Mouse (Mus musculus) small intestine, adult 2 months (tissue): ENCODE results near the gene Atp5k. TPM values are rescaled to one million over a fixed set of nuclear protein-coding genes. Genes with fewer than 3 reads are reported as not detected.

Experiments used
- H3K27ac ChIP-seq: fragments of 200-500 bp; 2 replicates; pipeline ENCODE4 v1.5.1; 2012; ENCODE audit warnings: low read depth, low read length, control low read depth, inconsistent platforms; ENCODE audit not compliant: insufficient read depth
- H3K27me3 ChIP-seq: fragments of 200-500 bp; 2 replicates; pipeline ENCODE4 v1.6.1; 2012; ENCODE audit warnings: mild to moderate bottlenecking, moderate library complexity, low read length, inconsistent platforms; ENCODE audit not compliant: control insufficient read depth, insufficient read depth
- H3K36me3 ChIP-seq: fragments of 200-500 bp; 2 replicates; pipeline ENCODE4 v1.6.1; 2012; ENCODE audit warnings: mild to moderate bottlenecking, low read length, control low read depth, inconsistent platforms; ENCODE audit not compliant: control insufficient read depth, insufficient read depth
- H3K4me1 ChIP-seq: fragments of 200-500 bp; 2 replicates; pipeline ENCODE4 v1.6.1; 2012; ENCODE audit warnings: low read length, inconsistent platforms, mixed read lengths; ENCODE audit not compliant: control insufficient read depth, insufficient read depth, insufficient read length
- H3K4me3 ChIP-seq: fragments of 200-500 bp; 2 replicates; pipeline ENCODE4 v1.5.1; 2012; ENCODE audit warnings: low read depth, mild to moderate bottlenecking, control low read depth, inconsistent platforms, low read length, moderate library complexity
- CTCF ChIP-seq: fragments of 200-500 bp; IDR thresholded peaks from 2 replicates; pipeline ENCODE4 v1.5.1; 2012; ENCODE audit warnings: low read depth, mild to moderate bottlenecking, control low read depth, inconsistent platforms, low read length, moderate library complexity, mixed read lengths; ENCODE audit not compliant: insufficient replicate concordance, insufficient read length; ENCODE audit errors: extremely low read depth
- POLR2A ChIP-seq: fragments of 200-500 bp; IDR thresholded peaks from 2 replicates; pipeline ENCODE4 v1.6.1; 2012; ENCODE audit warnings: low read depth, mild to moderate bottlenecking, control low read depth, inconsistent platforms, low read length, moderate library complexity
- WGBS: fragments of 180-500 bp; shearing (Covaris S2); methylation state at CpG from one replicate; pipeline ENCODE4 v1.1.7; 2018; 5-methylcytosine and 5-hydroxymethylcytosine counted together
- polyA plus RNA-seq: library from polyadenylated mRNA; depleted of rRNA; stranded (reverse); fragments of >200 nt; gene quantifications from 2 replicates; pipeline ENCODE4 v1.2.3, GENCODE M21; 2012; rRNA removed

Atp5k gene
- polyA plus RNA-seq, 1 experiment, result 35.2 TPM

DNA sequence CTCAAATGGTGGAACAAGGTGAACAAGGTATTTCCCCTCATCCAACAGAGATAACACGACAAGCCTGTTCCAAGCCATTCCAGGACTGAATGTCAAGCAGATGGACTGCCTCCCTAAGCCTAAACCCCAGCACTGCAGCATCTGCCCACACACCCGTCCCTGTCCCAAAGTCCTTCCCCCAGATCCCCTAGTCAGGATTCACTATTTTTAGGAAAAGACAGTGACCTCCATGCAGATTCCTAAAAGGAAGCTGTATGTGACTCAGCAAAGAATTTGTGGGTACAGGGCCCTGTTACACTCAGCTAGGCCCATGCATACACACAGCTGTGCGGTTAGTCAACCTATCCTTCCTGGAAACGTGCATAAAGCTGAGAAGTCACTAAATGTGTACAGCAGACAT is 47.8 kb downstream of the Atp5k start:
- Histone ChIP-seq H3K27me3 (no peaks in the 10 kb centered on the region), H3K4me3 (no peak overlapping the region), H3K36me3 (no peaks in the 10 kb centered on the region), H3K27ac (no peak overlapping the region), H3K4me1 (no peaks in the 10 kb centered on the region)
- TF ChIP-seq CTCF (no peak), POLR2A (no peak)
- WGBS, result 63% methylated on average over 4 of the region's 4 CpGs

DNA sequence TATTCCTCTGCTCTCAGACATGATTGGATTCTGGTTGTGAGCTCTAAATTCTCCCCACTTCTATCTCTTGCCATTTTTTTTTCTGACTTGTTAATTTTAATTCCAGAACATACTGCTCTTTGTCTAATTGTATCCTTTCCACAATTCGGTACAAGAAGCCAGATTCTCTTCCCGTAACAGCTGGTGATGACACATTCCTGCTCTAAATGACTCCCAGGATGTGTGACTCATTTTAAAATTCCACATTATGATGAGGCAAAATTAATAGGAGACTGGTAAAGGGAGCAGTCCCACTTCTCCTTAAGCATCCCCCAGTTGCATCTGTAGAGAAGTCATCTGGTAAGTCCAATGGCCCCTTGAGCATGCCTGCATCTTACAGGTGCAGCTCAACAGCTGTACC is 48.6 kb downstream of the Atp5k start:
- TF ChIP-seq POLR2A, result no peak
- TF ChIP-seq CTCF, result no peak
- Histone ChIP-seq H3K27me3 (no peaks in the 10 kb centered on the region), H3K27ac (no peak overlapping the region), H3K4me1 (no peaks in the 10 kb centered on the region), H3K36me3 (no peaks in the 10 kb centered on the region), H3K4me3 (no peak overlapping the region)
- WGBS, result 82% methylated on average over 2 of the region's 2 CpGs

Other genes starting within 250 kb of the Atp5k start
- gene Dr1, start 165.6 kb downstream of the Atp5k start, polyA plus RNA-seq, result 10.7 and 15.8 TPM in 2 replicates
- gene Pigg, start 121.8 kb downstream of the Atp5k start, polyA plus RNA-seq, result 2.5 and 4.7 TPM in 2 replicates
- gene Gm42517, start 66.5 kb downstream of the Atp5k start, polyA plus RNA-seq, result 0.57 and 0.76 TPM in 2 replicates
- gene Pde6b, start 46.1 kb downstream of the Atp5k start, polyA plus RNA-seq, result not detected in 2 replicates
- gene Mfsd7a, start 14.4 kb upstream of the Atp5k start, polyA plus RNA-seq, result 4.0 and 12.8 TPM in 2 replicates
- 3.3 and 5.1 TPM in 2 replicates for gene Pcgf3, start 26.8 kb upstream of the Atp5k start, polyA plus RNA-seq
- 0.25 and 0.29 TPM in 2 replicates for gene Cplx1, start 115.6 kb upstream of the Atp5k start, polyA plus RNA-seq
- gene Gak, start 195.3 kb upstream of the Atp5k start, polyA plus RNA-seq, result 75.5 and 152 TPM in 2 replicates
- 18.3 and 31.1 TPM in 2 replicates for gene Tmem175, start 195.3 kb upstream of the Atp5k start, polyA plus RNA-seq
- 15.0 and 20.1 TPM in 2 replicates for gene Idua, start 225.9 kb upstream of the Atp5k start, polyA plus RNA-seq
- gene Dgkq, start 235.2 kb upstream of the Atp5k start, polyA plus RNA-seq, result 39.8 and 77.0 TPM in 2 replicates
- gene Slc26a1, start 241.1 kb upstream of the Atp5k start, polyA plus RNA-seq, result not detected in 2 replicates